Mouse (Mus musculus) lung, embryonic 16.5 days (tissue): ENCODE measurements around the gene Sox3. TPM values are rescaled to one million over a fixed set of nuclear protein-coding genes. Genes with fewer than 3 reads are reported as not detected.

Experiments used
- ATAC-seq: fragments of 200-750 bp; cut with Nextera tagmentation; 2 replicates; pipeline ENCODE4 v1.8.0; 2017; ENCODE audit warnings: low read depth, mild to moderate bottlenecking, moderate library complexity
- H3K27ac ChIP-seq: fragments of 300-500 bp; sonication (generic); 2 replicates; pipeline ENCODE4 v1.5.1; 2014; ENCODE audit warnings: mild to moderate bottlenecking, control low read depth, low read length
- H3K27me3 ChIP-seq: fragments of 300-500 bp; sonication (generic); 2 replicates; pipeline ENCODE4 v1.6.1; 2014; ENCODE audit warnings: low read depth, low read length, mixed read lengths; ENCODE audit not compliant: control insufficient read depth, insufficient read depth
- H3K36me3 ChIP-seq: fragments of 300-500 bp; sonication (generic); 2 replicates; pipeline ENCODE4 v1.6.1; 2014; ENCODE audit warnings: low read length; ENCODE audit not compliant: control insufficient read depth, insufficient read depth
- H3K4me1 ChIP-seq: fragments of 300-500 bp; sonication (generic); replicated peaks from 2 replicates; pipeline ENCODE4 v1.6.1; 2014; ENCODE audit warnings: low read length, mixed read lengths; ENCODE audit not compliant: control insufficient read depth, insufficient read depth
- H3K4me2 ChIP-seq: fragments of 300-500 bp; sonication (generic); 2 replicates; pipeline ENCODE4 v1.6.1; 2014; ENCODE audit warnings: low read depth, low read length, control low read depth
- H3K4me3 ChIP-seq: fragments of 300-500 bp; sonication (generic); 2 replicates; pipeline ENCODE4 v1.5.1; 2014; ENCODE audit warnings: mild to moderate bottlenecking, low read length, control low read depth
- H3K9ac ChIP-seq: fragments of 300-500 bp; sonication (generic); 2 replicates; pipeline ENCODE4 v1.6.1; 2014; ENCODE audit warnings: low read length, control low read depth
- H3K9me3 ChIP-seq: fragments of 300-500 bp; sonication (generic); 2 replicates; pipeline ENCODE4 v1.6.1; 2016; ENCODE audit warnings: low read length; ENCODE audit not compliant: control insufficient read depth
- WGBS: fragments of 180-500 bp; shearing (Covaris S2); extraction: QIAGEN DNeasy Blood & Tissue Kit; methylation state at CpG from one replicate; pipeline ENCODE4 v1.1.7; 2014; 5-methylcytosine and 5-hydroxymethylcytosine counted together
- polyA plus RNA-seq: library from polyadenylated mRNA; unstranded; fragments of >200 nt; fragmentation: Nextera tagmentation; extraction: Ambion mirVana; gene quantifications from 2 replicates; pipeline ENCODE4 v1.2.1, GENCODE M21; 2015

Gene Sox3
- polyA plus RNA-seq, result not detected in 2 replicates

GRCm38 (mm10) chrX:60892801-60893681 lies at the start of gene Sox3:
Sox3 (minus strand) TSS chrX:60893430.
- WGBS, result 21% methylated on average over 59 of the region's 92 CpGs
- ATAC-seq, result no peak
- no peak within 1 kb of the TSS for H3K27ac ChIP-seq
- H3K4me1 ChIP-seq, result peaks cover 6% of the 10 kb centered on the region; the same call in 1 of the 2 replicates
- no peaks in the 10 kb centered on the region for H3K9me3 ChIP-seq
- H3K4me3 ChIP-seq, result peak within 1 kb of the TSS; percentile 48
- no peak within 1 kb of the TSS for H3K9ac ChIP-seq
- peak within 1 kb of the TSS; percentile 66 for H3K4me2 ChIP-seq
- H3K36me3 ChIP-seq, result no peaks in the 10 kb centered on the region
- peaks cover 75% of the 10 kb centered on the region for H3K27me3 ChIP-seq

- Histone ChIP-seq H3K9me3 (no peaks in the 10 kb centered on the region), H3K4me3 (no peak overlapping the region), H3K36me3 (no peaks in the 10 kb centered on the region), H3K4me2 (no peak overlapping the region), H3K4me1 (no peaks in the 10 kb centered on the region), H3K27me3 (no peaks in the 10 kb centered on the region), H3K9ac (no peak overlapping the region), H3K27ac (no peak overlapping the region)
- 83% methylated on average over 3 of the region's 3 CpGs for WGBS
- ATAC-seq, result no peak
Observed at GRCm38 (mm10) chrX:60940225-60940624, 47.0 kb upstream of the Sox3 start.

GRCm38 (mm10) chrX:60899546-60899945 lies 6.3 kb upstream of the Sox3 start:
- Histone ChIP-seq H3K36me3 (no peaks in the 10 kb centered on the region), H3K27me3 (peaks cover 34% of the 10 kb centered on the region), H3K9me3 (no peaks in the 10 kb centered on the region), H3K27ac (no peak overlapping the region), H3K9ac (no peak overlapping the region), H3K4me3 (no peak overlapping the region), H3K4me2 (no peak overlapping the region), H3K4me1 (no peaks in the 10 kb centered on the region)
- ATAC-seq, result no peak
- WGBS, result 26% methylated on average over 4 of the region's 4 CpGs

- Histone ChIP-seq H3K4me3 (no peak overlapping the region), H3K9me3 (no peaks in the 10 kb centered on the region), H3K4me1 (peaks cover 6% of the 10 kb centered on the region; the same call in 1 of the 2 replicates), H3K27ac (no peak overlapping the region), H3K9ac (no peak overlapping the region), H3K36me3 (no peaks in the 10 kb centered on the region), H3K4me2 (no peak overlapping the region), H3K27me3 (peaks cover 43% of the 10 kb centered on the region)
- 15% methylated on average over 18 of the region's 18 CpGs for whole genome bisulfite sequencing
- no peak for ATAC-seq
Observed at GRCm38 (mm10) chrX:60898641-60899040, 5.4 kb upstream of the Sox3 start.

GRCm38 (mm10) chrX:60896296-60896695 lies 3.1 kb upstream of the Sox3 start:
- Histone ChIP-seq H3K27ac (no peak overlapping the region), H3K4me1 (peaks cover 6% of the 10 kb centered on the region; the same call in 1 of the 2 replicates), H3K27me3 (peaks cover 65% of the 10 kb centered on the region), H3K36me3 (no peaks in the 10 kb centered on the region), H3K4me2 (no peak overlapping the region), H3K9ac (no peak overlapping the region), H3K4me3 (no peak overlapping the region), H3K9me3 (no peaks in the 10 kb centered on the region)
- WGBS, result 3% methylated on average over 11 of the region's 13 CpGs
- ATAC-seq, result no peak

- no peak for ATAC-seq
- peaks cover 65% of the 10 kb centered on the region for H3K27me3 ChIP-seq
- no peaks in the 10 kb centered on the region for H3K9me3 ChIP-seq
- H3K27ac ChIP-seq, result no peak overlapping the region
- H3K4me3 ChIP-seq, result no peak overlapping the region
- H3K36me3 ChIP-seq, result no peaks in the 10 kb centered on the region
- peaks cover 6% of the 10 kb centered on the region; the same call in 1 of the 2 replicates for H3K4me1 ChIP-seq
- no peak overlapping the region for H3K9ac ChIP-seq
- H3K4me2 ChIP-seq, result no peak overlapping the region
- 21% methylated on average over 8 of the region's 11 CpGs for WGBS
Observed at GRCm38 (mm10) chrX:60895416-60895815, 2.2 kb upstream of the Sox3 start.

- Histone ChIP-seq H3K27ac (no peak overlapping the region), H3K4me1 (peaks cover 6% of the 10 kb centered on the region; the same call in 1 of the 2 replicates), H3K36me3 (no peaks in the 10 kb centered on the region), H3K9me3 (no peaks in the 10 kb centered on the region), H3K4me3 (peak overlapping the region; percentile 10), H3K9ac (no peak overlapping the region), H3K27me3 (peaks cover 75% of the 10 kb centered on the region), H3K4me2 (peak overlapping the region; percentile 66)
- ATAC-seq, result no peak
- 23% methylated on average over 51 of the region's 59 CpGs for WGBS
Observed at GRCm38 (mm10) chrX:60893720-60894543, 702 bp upstream of the Sox3 start.

GRCm38 (mm10) chrX:60892098-60892800 lies 981 bp downstream of the Sox3 start:
- Histone ChIP-seq H3K4me1 (peaks cover 6% of the 10 kb centered on the region; the same call in 1 of the 2 replicates), H3K27me3 (peaks cover 71% of the 10 kb centered on the region), H3K27ac (no peak overlapping the region), H3K36me3 (no peaks in the 10 kb centered on the region), H3K4me2 (peak overlapping the region; percentile 66), H3K9me3 (no peaks in the 10 kb centered on the region), H3K4me3 (peak overlapping the region; percentile 48), H3K9ac (no peak overlapping the region)
- peak; percentile 64 for ATAC-seq
- 17% methylated on average over 31 of the region's 102 CpGs for WGBS
